Mouse (Mus musculus) heart, adult 8-10 months (tissue): ENCODE measurements around the gene C5ar1. TPM values are rescaled to one million over a fixed set of nuclear protein-coding genes. Genes with fewer than 3 reads are reported as not detected.
A peak's percentile ranks its signal among the peaks of the same experiment; 100 is the strongest.
"Not testable (repeated sequence)": the region's sequence is repeated elsewhere in the genome, so short reads cannot be mapped to it uniquely, and the experiment has no call there.

Experiments
- DNase-seq: peaks from one replicate; pipeline ENCODE4 v3.0.0; 2022; ENCODE audit warnings: low spot score
- total RNA-seq, 4 experiments: library from RNA; stranded (reverse); gene quantifications; 2 replicates each; pipeline ENCODE4 v1.2.4; 2022

C5ar1 gene
- total RNA-seq, 4 experiments from 2014 or later, result 4.1 to 5.5 (median 5.1) TPM

DNA sequence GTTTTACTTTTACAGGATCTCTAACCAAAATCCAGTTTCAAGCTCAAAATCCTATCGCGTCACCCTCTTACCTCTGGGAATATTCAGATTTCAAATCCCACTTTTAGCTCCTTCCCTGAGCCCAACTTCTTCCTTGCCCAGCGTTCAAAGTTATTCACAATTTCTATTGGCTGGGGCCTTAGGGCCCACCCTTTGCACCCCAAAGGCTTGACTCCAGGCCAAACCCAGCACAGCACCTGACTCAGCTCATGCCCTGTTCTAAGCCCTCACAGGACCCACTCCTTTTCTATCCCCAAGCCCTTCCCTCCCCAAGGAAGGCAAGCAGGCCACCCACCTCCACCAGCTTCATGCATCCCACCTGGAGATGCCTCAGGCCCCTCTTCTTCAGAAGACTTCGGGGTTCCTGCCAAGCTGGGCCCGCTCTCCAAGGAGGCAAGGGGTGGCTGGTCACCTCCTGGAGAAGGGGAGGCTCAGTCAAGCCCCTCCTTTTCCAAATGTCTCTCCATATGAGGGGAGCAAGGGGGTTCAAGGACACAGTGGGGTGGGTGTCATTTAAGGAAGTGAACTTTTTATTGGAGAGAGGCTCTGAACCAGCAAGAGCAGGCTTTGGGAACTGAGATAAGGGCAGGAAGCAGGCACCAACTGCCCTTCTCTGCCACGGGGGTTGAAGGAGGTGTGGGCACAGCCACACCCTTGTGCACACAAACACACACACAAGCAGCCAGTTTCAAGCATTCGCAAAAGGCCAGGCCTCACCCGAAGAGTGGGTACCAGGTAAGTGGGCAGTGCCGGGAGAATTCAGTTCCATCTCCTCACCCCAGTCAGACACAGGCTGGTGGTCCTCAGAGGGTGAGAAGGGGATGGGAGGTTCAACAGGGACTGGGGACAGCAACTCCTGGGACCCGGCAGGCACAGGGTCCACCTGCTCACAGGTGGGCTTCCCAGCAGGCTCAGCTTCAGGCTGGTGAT lies 15.9 kb upstream of the C5ar1 start:
- DNase-seq, result no peak

DNA sequence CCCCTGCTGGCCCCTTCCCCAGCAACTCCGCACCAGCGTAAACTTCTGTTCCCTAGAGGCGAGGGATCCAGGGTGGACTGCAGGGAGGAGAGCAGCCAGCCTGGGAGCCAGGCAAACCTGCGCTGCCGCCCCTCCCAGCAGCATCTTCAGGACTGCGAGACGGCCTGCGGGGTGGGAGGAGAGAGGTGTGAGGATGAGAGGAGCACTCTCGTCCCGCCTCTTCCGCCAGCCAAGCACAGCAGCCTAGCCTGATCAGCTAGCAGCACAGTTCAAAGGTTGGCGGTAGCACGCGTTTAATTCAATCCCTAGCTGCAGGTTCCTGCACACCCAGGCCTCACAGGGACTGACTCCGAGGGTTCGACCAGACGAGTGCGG lies 14.4 kb upstream of the C5ar1 start:
- no peak for DNase-seq

- DNase-seq, result peak; percentile 84
These were observed 13.9 kb upstream of the C5ar1 start, which contains the start of gene Inafm1 for GRCm38 (mm10) chr7:16273081-16273765. Inafm1 (minus strand) TSS chr7:16273617.

DNA sequence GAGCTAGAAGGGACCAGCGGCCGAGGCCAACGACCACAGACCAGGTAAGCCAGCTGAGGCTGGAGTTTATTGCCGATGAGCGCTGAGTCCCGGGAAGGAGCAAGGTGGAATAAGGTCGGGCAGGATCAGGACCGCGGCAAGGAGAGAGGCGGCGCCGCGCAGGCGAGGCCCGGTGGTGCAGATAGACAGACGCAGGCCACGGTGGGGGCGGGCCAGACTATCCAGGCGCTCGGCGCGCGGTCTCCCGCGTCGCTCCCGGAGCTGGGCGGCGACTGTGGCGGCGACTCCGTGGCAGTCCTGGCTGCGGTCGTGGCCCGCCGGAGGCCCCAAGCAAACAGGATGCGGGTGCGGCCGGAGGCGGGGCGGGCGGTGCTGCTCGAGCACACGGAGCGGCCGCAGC lies 13.3 kb upstream of the C5ar1 start:
- DNase-seq, result no peak

DNA sequence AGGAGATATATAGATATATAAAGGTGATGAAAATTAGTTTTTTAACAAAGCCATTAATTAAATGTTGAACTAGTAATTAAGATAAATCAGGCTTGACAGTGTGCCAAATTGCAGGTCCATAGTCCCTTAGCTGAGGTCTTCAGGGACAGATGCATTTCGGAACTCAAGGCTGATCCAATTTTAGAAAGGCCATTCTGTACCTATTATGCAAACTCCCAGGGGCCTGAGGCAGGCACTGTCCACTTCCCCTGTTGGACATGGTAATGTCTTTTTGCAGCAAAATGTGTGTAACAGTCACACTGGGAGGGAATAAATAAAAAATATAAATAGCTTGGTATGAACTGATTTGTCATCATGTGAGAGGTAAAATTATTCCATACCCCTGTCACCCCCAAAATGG lies 11.8 kb upstream of the C5ar1 start:
- no peak for DNase-seq

DNA sequence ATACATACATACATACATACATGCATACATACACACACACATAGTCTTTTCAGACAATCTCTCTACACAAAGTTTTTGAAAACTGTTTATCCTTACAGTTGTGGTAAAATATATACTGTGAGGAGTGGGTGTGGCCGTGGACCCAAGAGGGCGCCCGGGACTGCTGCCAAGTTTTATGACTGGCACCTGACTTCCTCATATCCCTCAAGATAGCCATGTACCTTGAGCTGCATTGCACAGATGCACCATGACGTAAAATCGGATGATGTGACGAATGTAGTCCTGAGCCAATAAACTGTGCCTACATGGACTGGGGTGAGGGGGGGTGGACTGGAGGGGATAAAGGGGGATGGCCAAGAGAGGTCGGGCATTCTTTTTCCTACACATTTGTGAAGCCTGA lies 7.3 kb upstream of the C5ar1 start:
- not testable (repeated sequence) for DNase-seq

GRCm38 (mm10) chr7:16265856-16266255 lies 6.5 kb upstream of the C5ar1 start:
- no peak for DNase-seq

GRCm38 (mm10) chr7:16263843-16264242 lies 4.5 kb upstream of the C5ar1 start:
- no peak for DNase-seq

- DNase-seq, result peak; percentile 68
These were observed 3.9 kb upstream of the C5ar1 start for GRCm38 (mm10) chr7:16263015-16263787.

- no peak for DNase-seq
These were observed 1.8 kb upstream of the C5ar1 start for GRCm38 (mm10) chr7:16261097-16261496.

GRCm38 (mm10) chr7:16257830-16258229 lies 1.5 kb downstream of the C5ar1 start:
- no peak for DNase-seq

- DNase-seq, result not testable (repeated sequence)
These were observed 3.4 kb downstream of the C5ar1 start for GRCm38 (mm10) chr7:16255963-16256362.

DNA sequence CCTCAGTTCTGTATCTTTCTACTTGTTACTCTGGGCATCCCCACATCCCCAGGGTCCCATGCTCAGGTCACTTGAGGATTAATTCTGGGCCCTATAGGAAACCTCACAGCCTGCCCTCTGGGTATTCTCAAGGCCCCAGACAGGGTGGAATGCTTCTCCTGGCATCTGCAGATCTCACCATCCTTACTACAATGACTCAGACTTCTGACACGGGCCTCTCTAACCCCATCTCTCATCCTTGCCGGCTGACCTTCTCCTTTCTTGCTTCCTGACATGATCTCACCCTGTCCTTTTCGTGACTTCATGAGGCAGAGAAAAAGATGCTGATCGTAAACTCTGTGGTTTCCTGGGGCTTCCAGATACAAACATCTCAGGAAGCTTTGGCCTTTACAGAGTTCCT lies 5.1 kb downstream of the C5ar1 start:
- DNase-seq, result no peak

DNA sequence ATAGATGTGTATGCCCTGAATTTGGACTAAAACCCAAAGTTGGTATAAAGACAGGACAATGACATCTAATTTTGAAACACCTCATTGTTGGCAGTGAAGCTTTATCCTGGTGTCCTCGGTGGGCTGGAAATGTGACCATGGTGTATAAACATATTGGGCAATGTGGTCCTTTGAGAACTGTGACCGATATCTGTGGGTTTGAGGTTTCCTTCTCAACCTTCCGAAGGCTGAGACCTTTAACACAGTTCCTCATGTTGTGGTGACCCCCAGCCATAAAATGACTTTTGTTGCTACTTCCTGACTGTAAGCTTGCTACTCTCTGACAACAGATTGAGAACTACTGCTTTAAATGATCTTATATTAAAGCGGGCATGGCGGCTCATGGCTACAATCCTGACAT lies 8.7 kb downstream of the C5ar1 start:
- no peak for DNase-seq

- no peak for DNase-seq
These were observed 13.4 kb downstream of the C5ar1 start for GRCm38 (mm10) chr7:16245958-16246357.

GRCm38 (mm10) chr7:16244067-16244466 lies 15.3 kb downstream of the C5ar1 start, which contains the start of gene C5ar2:
C5ar2 (minus strand) TSS chr7:16244154.
- DNase-seq, result no peak

GRCm38 (mm10) chr7:16242198-16242597 lies 17.1 kb downstream of the C5ar1 start:
- DNase-seq, result no peak

DNA sequence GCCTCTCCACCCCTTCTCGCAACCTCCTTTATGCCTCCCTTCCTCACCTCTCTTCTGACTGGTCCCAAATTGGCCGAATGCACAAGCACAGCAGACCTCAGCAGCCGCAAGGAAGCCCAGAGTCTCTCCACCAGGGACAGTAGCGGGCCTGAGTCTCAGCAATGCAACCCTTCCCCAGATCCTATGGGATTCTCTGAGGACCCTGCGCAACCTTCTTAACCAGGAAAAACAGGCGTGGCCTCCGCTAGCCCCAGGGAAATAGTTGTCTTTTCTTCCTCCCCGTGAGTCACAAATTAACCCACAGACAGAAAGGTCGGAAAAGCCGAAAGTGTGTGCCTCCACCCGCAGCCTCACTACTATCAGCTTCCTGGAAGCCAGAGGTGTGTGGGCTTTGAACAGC lies 17.6 kb downstream of the C5ar1 start:
- DNase-seq, result no peak

GRCm38 (mm10) chr7:16240978-16241303 lies 18.4 kb downstream of the C5ar1 start:
- no peak for DNase-seq

DNA sequence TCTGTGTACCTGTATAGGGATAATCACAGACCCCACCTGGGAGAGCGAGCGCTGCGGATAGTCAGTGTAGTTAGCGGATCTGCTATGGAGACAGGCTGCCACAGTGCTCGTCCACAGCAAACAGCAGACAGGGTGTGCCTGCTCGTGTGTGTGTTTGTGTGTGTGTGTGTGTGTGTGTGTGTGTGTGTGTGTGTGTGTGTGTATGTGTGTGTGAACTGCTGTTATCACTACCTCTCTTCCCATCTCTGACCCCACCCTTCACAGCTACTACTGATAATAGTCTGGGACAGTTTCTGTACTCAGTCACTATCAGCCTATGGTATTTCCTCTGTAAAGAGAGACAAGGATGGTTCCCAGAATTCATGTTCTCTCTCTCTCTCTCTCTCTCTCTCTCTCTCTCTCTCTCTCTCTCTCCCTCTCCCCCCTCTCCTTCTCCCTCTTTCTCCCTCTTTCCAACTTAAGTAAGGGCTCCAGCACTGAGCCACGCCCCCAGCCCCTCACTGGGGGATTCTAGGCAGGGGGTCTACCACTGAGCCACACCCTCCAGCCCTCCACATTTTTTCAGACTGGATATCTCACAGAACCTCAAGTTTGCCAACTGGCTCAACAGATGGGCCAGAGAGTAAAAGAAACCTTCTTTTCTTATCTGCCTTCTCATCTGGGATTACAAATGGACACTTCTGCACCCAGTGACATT lies 18.9 kb downstream of the C5ar1 start:
- DNase-seq, result no peak

- peak; percentile 45 for DNase-seq
These were observed 19.8 kb downstream of the C5ar1 start for GRCm38 (mm10) chr7:16239554-16239997.
